Mouse (Mus musculus) limb, embryonic 14.5 days (tissue): ENCODE measurements around the gene Cfb. TPM values are rescaled to one million over a fixed set of nuclear protein-coding genes. Genes with fewer than 3 reads are reported as not detected.

Experiments used
- ATAC-seq: fragments of 200-750 bp; cut with Nextera tagmentation; 2 replicates; pipeline ENCODE4 v1.8.0; 2017; ENCODE audit warnings: low read depth, moderate number of reproducible peaks, moderate TSS enrichment; ENCODE audit not compliant: low FRiP score
- DNase-seq: peaks from one replicate; pipeline ENCODE4 v3.0.0-alpha.2; 2015; ENCODE audit warnings: low spot score
- H3K27ac ChIP-seq: fragments of 300-500 bp; sonication (generic); replicated peaks from 2 replicates; pipeline ENCODE4 v1.5.1; 2014; ENCODE audit warnings: low read depth, mild to moderate bottlenecking, low read length, moderate library complexity, mixed read lengths
- H3K27me3 ChIP-seq: fragments of 300-500 bp; sonication (generic); 2 replicates; pipeline ENCODE4 v1.6.1; 2014; ENCODE audit warnings: low read length, mixed read lengths; ENCODE audit not compliant: control insufficient read depth, insufficient read depth
- H3K36me3 ChIP-seq: fragments of 300-500 bp; sonication (generic); 2 replicates; pipeline ENCODE4 v1.6.1; 2014; ENCODE audit warnings: mild to moderate bottlenecking, low read length, moderate library complexity, mixed read lengths; ENCODE audit not compliant: control insufficient read depth, insufficient read depth
- H3K4me1 ChIP-seq: fragments of 300-500 bp; sonication (generic); 2 replicates; pipeline ENCODE4 v1.6.1; 2014; ENCODE audit warnings: antibody characterized with exemption, low read length, mixed read lengths; ENCODE audit not compliant: control insufficient read depth, insufficient read depth
- H3K4me2 ChIP-seq: fragments of 300-500 bp; sonication (generic); replicated peaks from 2 replicates; pipeline ENCODE4 v1.6.1; 2014; ENCODE audit warnings: low read depth, mild to moderate bottlenecking, low read length, moderate library complexity; ENCODE audit not compliant: severe bottlenecking
- H3K4me3 ChIP-seq: fragments of 300-500 bp; sonication (generic); replicated peaks from 2 replicates; pipeline ENCODE4 v1.5.1; 2014; ENCODE audit warnings: low read length
- H3K9ac ChIP-seq: fragments of 300-500 bp; sonication (generic); 2 replicates; pipeline ENCODE4 v1.6.1; 2014; ENCODE audit warnings: mild to moderate bottlenecking, low read depth, low read length, moderate library complexity; ENCODE audit not compliant: severe bottlenecking
- H3K9me3 ChIP-seq: fragments of 300-500 bp; sonication (generic); 2 replicates; pipeline ENCODE4 v1.6.1; 2016; ENCODE audit warnings: low read length; ENCODE audit not compliant: control insufficient read depth
- POLR2A ChIP-seq: fragments of 200-500 bp; IDR thresholded peaks from 2 replicates; pipeline ENCODE4 v1.8.0; 2012; ENCODE audit warnings: inconsistent platforms, mild to moderate bottlenecking, moderate library complexity, borderline replicate concordance; ENCODE audit not compliant: insufficient read depth, insufficient read length; ENCODE audit errors: extremely low read depth
- WGBS: fragments of 180-500 bp; shearing (Covaris S2); extraction: QIAGEN DNeasy Blood & Tissue Kit; methylation state at CpG from one replicate; pipeline ENCODE4 v1.1.7; 2014; 5-methylcytosine and 5-hydroxymethylcytosine counted together
- polyA plus RNA-seq, 2 experiments: library from polyadenylated mRNA; depleted of rRNA in 1 of 2; stranded (reverse) in 1 of 2; unstranded in 1 of 2; fragments of >200 nt; fragmentation: Nextera tagmentation in 1 of 2; extraction: Ambion mirVana in 1 of 2; gene quantifications; 2 replicates each; pipeline versions ENCODE4 v1.2.1 to v1.2.3; 2012 to 2014

Gene Cfb
- polyA plus RNA-seq, 2 experiments, result 0.88 to 1.6 TPM

- H3K36me3 ChIP-seq, result peaks cover 46% of the 10 kb centered on the region
- H3K4me1 ChIP-seq, result peaks cover 12% of the 10 kb centered on the region
- no peak overlapping the region for H3K27ac ChIP-seq
- H3K9ac ChIP-seq, result no peak overlapping the region
- no peaks in the 10 kb centered on the region for H3K9me3 ChIP-seq
- no peak overlapping the region for H3K4me2 ChIP-seq
- no peaks in the 10 kb centered on the region for H3K27me3 ChIP-seq
- 73% methylated on average over 8 of the region's 8 CpGs for WGBS
- TF ChIP-seq POLR2A, result no peak
- DNase-seq (no peak), ATAC-seq (no peak)
- H3K4me3 ChIP-seq, result no peak overlapping the region
These were observed 8.8 kb downstream of the Cfb start for GRCm38 (mm10) chr17:34853511-34853910.

- peak overlapping the region; percentile 89 for H3K4me2 ChIP-seq
- 2% methylated on average over 25 of the region's 25 CpGs for WGBS
- H3K4me3 ChIP-seq, result peak overlapping the region; percentile 91
- H3K27ac ChIP-seq, result 0 out of 2 replicates have a peak overlapping the region, but pooled peaks have one; percentile 33
- ATAC-seq (no peak; the same call in 1 of the 2 replicates), DNase-seq (no peak)
- peaks cover 56% of the 10 kb centered on the region for H3K36me3 ChIP-seq
- H3K4me1 ChIP-seq, result peaks cover 12% of the 10 kb centered on the region
- H3K27me3 ChIP-seq, result no peaks in the 10 kb centered on the region
- no peaks in the 10 kb centered on the region for H3K9me3 ChIP-seq
- no peak for TF ChIP-seq POLR2A
- H3K9ac ChIP-seq, result peak overlapping the region; percentile 78
These were observed 11.7 kb downstream of the Cfb start for GRCm38 (mm10) chr17:34850517-34851125.

DNA sequence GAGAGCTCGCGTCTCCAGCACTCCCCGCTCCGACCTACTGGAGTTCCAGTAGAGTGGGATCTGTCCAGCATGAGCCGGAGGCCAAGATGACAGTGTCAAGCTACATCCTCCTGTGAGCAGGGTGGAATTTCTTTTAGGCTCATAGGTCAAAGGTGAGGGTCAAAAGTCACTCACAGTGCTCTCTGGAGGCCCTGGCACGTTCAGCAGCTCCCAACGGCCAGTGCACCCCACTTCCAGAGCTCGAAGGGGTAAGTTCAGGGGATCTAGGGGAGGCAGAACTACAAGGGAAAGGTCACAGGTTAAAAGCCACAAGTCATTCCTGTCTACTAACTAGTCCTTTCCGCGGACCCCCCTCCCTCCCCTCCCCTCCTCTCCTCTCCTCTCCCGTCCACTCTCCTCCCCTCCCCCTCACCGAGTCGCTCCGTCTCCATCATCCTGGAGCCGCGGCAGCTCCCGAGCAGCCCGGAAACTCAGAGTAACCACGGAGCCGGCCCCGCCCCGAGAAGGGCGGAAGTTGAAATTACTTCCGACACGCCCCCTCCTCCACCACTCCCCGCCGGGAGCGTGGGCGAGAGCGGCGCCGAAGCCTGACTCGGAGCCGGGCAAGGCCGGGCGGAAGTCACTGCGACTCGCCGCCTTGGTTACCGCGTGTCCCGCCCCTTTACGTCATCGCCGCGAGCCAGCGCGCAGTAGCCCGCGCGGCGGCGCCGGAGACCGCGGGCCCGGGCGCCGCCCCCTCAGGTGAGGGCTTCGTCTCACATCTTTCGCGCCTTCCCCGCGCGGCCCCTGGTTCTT is 12.4 kb downstream of the Cfb start, which contains the start of the genes Skiv2l and Nelfe:
TSS of gene Skiv2l (minus strand) at position 489 of the 795 bp plus-strand sequence.
TSS of gene Nelfe (plus strand) at position 670 of the 795 bp plus-strand sequence.
- H3K4me2 ChIP-seq, result peak within 1 kb of the TSS; percentile 89
- H3K27ac ChIP-seq, result peak within 1 kb of the TSS; percentile 58; the same call in 1 of the 2 replicates
- peak within 1 kb of the TSS; percentile 91 for H3K4me3 ChIP-seq
- H3K27me3 ChIP-seq, result no peaks in the 10 kb centered on the region
- peak; percentile 98 for DNase-seq
- peaks cover 57% of the 10 kb centered on the region for H3K36me3 ChIP-seq
- peak; percentile 66; the same call in 1 of the 2 replicates for TF ChIP-seq POLR2A
- H3K4me1 ChIP-seq, result peaks cover 12% of the 10 kb centered on the region
- H3K9ac ChIP-seq, result peak within 1 kb of the TSS; percentile 78
- H3K9me3 ChIP-seq, result no peaks in the 10 kb centered on the region
- 4% methylated on average over 59 of the region's 65 CpGs for WGBS
- peak; percentile 97 for ATAC-seq

DNA sequence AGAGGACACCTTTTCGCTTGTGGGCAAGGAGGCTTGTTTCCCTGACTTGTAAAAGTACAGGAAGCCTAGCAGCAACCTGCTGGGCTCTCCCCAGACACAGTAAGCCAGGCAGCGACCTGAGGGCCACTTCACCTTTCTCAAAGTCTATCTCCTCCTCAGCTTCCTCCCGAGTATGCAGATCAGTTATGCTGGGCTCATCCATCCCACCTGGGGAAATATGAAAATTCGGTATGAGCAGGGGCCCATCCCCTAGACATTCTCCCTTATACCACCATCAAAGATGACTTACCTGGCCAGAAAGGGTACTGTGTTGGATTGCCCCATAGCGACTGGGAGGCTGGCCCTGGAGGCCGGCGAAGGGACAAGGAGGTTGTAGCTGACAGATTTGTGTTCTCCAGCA is 14.7 kb downstream of the Cfb start:
- no peak for ATAC-seq
- TF ChIP-seq POLR2A, result no peak
- DNase-seq, result no peak
- Histone ChIP-seq H3K4me3 (no peak overlapping the region), H3K4me2 (no peak overlapping the region), H3K4me1 (peaks cover 12% of the 10 kb centered on the region), H3K27me3 (no peaks in the 10 kb centered on the region), H3K27ac (no peak overlapping the region), H3K9me3 (no peaks in the 10 kb centered on the region), H3K9ac (no peak overlapping the region), H3K36me3 (peaks cover 58% of the 10 kb centered on the region)
- 86% methylated on average over 7 of the region's 7 CpGs for WGBS

- H3K36me3 ChIP-seq, result peaks cover 59% of the 10 kb centered on the region
- peaks cover 12% of the 10 kb centered on the region for H3K4me1 ChIP-seq
- ATAC-seq (no peak), DNase-seq (no peak)
- H3K27me3 ChIP-seq, result no peaks in the 10 kb centered on the region
- no peak overlapping the region for H3K4me2 ChIP-seq
- peak overlapping the region; percentile 7; the same call in 1 of the 2 replicates for H3K9ac ChIP-seq
- 91% methylated on average over 6 of the region's 6 CpGs for WGBS
- H3K27ac ChIP-seq, result no peak overlapping the region
- no peak for TF ChIP-seq POLR2A
- H3K4me3 ChIP-seq, result no peak overlapping the region
- no peaks in the 10 kb centered on the region for H3K9me3 ChIP-seq
These were observed 15.1 kb downstream of the Cfb start for GRCm38 (mm10) chr17:34847192-34847591.
